Mouse (Mus musculus) olfactory bulb, adult 2 months (tissue): ENCODE measurements around the gene Thada.

Experiments
- CTCF ChIP-seq: fragments of 200-500 bp; IDR thresholded peaks from 2 replicates; pipeline ENCODE4 v1.5.1; 2012; ENCODE audit warnings: low read depth, mild to moderate bottlenecking, low read length, moderate library complexity; ENCODE audit not compliant: insufficient read depth
- POLR2A ChIP-seq: fragments of 200-500 bp; IDR thresholded peaks from 2 replicates; pipeline ENCODE4 v1.6.1; 2012; ENCODE audit warnings: mild to moderate bottlenecking, low read depth, low read length, moderate library complexity; ENCODE audit not compliant: insufficient read depth

- no peak for TF ChIP-seq CTCF
- TF ChIP-seq POLR2A: no peak
Measured at GRCm38 (mm10) chr17:84293221-84293620, 172.8 kb downstream of the Thada start.
